Mouse (Mus musculus) C2C12 (cell line): ENCODE measurements around the gene Tespa1.

Experiments used
- CEBPB ChIP-seq: IDR thresholded peaks from one replicate; pipeline ENCODE4 v1.6.1; 2011; ENCODE audit warnings: low read depth, mild to moderate bottlenecking, control low read depth, moderate library complexity
- CTCF ChIP-seq: IDR thresholded peaks from one replicate; pipeline ENCODE4 v1.5.1; 2011; ENCODE audit not compliant: control insufficient read depth, insufficient read depth, insufficient read length
- MAX ChIP-seq: IDR thresholded peaks from one replicate; pipeline ENCODE4 v1.6.1; 2011; ENCODE audit warnings: mild to moderate bottlenecking, control low read depth
- MYOD1 ChIP-seq: IDR thresholded peaks from one replicate; pipeline ENCODE4 v1.6.1; 2011; ENCODE audit warnings: low read depth; ENCODE audit not compliant: control insufficient read depth, insufficient read length
- MYOG ChIP-seq: IDR thresholded peaks from one replicate; pipeline ENCODE4 v1.6.1; 2011; ENCODE audit not compliant: control insufficient read depth, insufficient read length; ENCODE audit errors: extremely low read depth
- USF1 ChIP-seq: IDR thresholded peaks from one replicate; pipeline ENCODE4 v1.6.1; 2011; ENCODE audit warnings: low read depth, mild to moderate bottlenecking, control low read depth, moderate library complexity

- TF ChIP-seq MYOD1 (no peak), CTCF (no peak), USF1 (no peak), MYOG (no peak), CEBPB (no peak), MAX (no peak)
Observed at GRCm38 (mm10) chr10:130372491-130373173, 50.0 kb downstream of the Tespa1 start.
